Mouse (Mus musculus) B cell, adult 67 days (primary cell): ENCODE results near the gene Psmc5. TPM values are rescaled to one million over a fixed set of nuclear protein-coding genes. Genes with fewer than 3 reads are reported as not detected.

Experiments
- total RNA-seq, 2 experiments: library from RNA; stranded (reverse); gene quantifications; 4 replicates each; pipeline ENCODE4 v1.2.4; 2023

Gene Psmc5
- 10 to 100 TPM; 54.6 to 62.8 TPM for total RNA-seq

GRCm38 (mm10) chr11:106255685-106256451, at the start of gene Psmc5, which contains the start of gene Ftsj3:
Gene Psmc5 (plus strand): TSS chr11:106256154.
Gene Ftsj3 (minus strand): TSS chr11:106256079.

GRCm38 (mm10) chr11:106215927-106216729, 39.8 kb upstream of the Psmc5 start, which contains the start of gene Ccdc47:
Gene Ccdc47 (minus strand): TSS chr11:106216344.

GRCm38 (mm10) chr11:106216730-106217490, 39.0 kb upstream of the Psmc5 start, which contains the start of gene Ddx42:
Gene Ddx42 (plus strand): TSS chr11:106216926.

GRCm38 (mm10) chr11:106272644-106273310, 16.8 kb downstream of the Psmc5 start, which contains the start of gene Smarcd2:
Gene Smarcd2 (minus strand): TSS chr11:106272972.

GRCm38 (mm10) chr11:106276454-106276853, 20.5 kb downstream of the Psmc5 start, which contains the start of gene Tcam1:
Gene Tcam1 (plus strand): TSS chr11:106276672.

GRCm38 (mm10) chr11:106301765-106302164, 45.8 kb downstream of the Psmc5 start, which contains the start of gene Gh:
Gene Gh (minus strand): TSS chr11:106301865.

Other genes starting within 250 kb of the Psmc5 start
- under 1 TPM in 1 of 2 experiments, not detected in 1; 0.26 TPM for gene Kcnh6, start 248.0 kb upstream of the Psmc5 start, total RNA-seq
- 10 to 100 TPM; 78.3 to 84.5 TPM for gene Dcaf7, start 219.3 kb upstream of the Psmc5 start, total RNA-seq
- gene Taco1, start 190.1 kb upstream of the Psmc5 start, total RNA-seq = 10 to 100 TPM in 1 of 2 experiments, 1 to 10 TPM in 1; 7.7 to 12.7 TPM
- 100 to 1,000 TPM; 121 to 133 TPM for gene Map3k3, start 171.5 kb upstream of the Psmc5 start, total RNA-seq
- gene Gm10840, start 95.3 kb upstream of the Psmc5 start, total RNA-seq = 10 to 100 TPM in 1 of 2 experiments, 1 to 10 TPM in 1; 4.0 to 15.8 TPM
- 100 to 1,000 TPM; 463 to 554 TPM for gene Limd2, start 95.3 kb upstream of the Psmc5 start, total RNA-seq
- 10 to 100 TPM; 41.1 to 48.4 TPM for gene Strada, start 54.0 kb upstream of the Psmc5 start, total RNA-seq
- 10 to 100 TPM; 44.7 to 47.6 TPM for gene Ccdc47, start 39.8 kb upstream of the Psmc5 start, total RNA-seq
- 10 to 100 TPM; 74.1 to 75.4 TPM for gene Ddx42, start 39.2 kb upstream of the Psmc5 start, total RNA-seq
- 10 to 100 TPM; 73.2 to 73.5 TPM for gene Ftsj3, start 75 bp upstream of the Psmc5 start, total RNA-seq
- gene Smarcd2, start 16.8 kb downstream of the Psmc5 start, total RNA-seq = 100 to 1,000 TPM; 164 to 173 TPM
- gene Tcam1, start 20.5 kb downstream of the Psmc5 start, total RNA-seq = under 1 TPM in 1 of 2 experiments, not detected in 1; 0.18 TPM
- gene Gh, start 45.7 kb downstream of the Psmc5 start, total RNA-seq = 10 to 100 TPM; 10.4 to 10.9 TPM
- 1,000 to 10,000 TPM; 1,785 to 1,834 TPM for gene Cd79b, start 58.6 kb downstream of the Psmc5 start, total RNA-seq
- gene Scn4a, start 97.1 kb downstream of the Psmc5 start, total RNA-seq = 10 to 100 TPM; 22.0 to 23.5 TPM
- not detected for gene Prr29, start 109.3 kb downstream of the Psmc5 start, total RNA-seq
- gene Icam2, start 131.9 kb downstream of the Psmc5 start, total RNA-seq = 100 to 1,000 TPM; 104 to 109 TPM
- 10 to 100 TPM; 10.3 to 11.7 TPM for gene Ern1, start 231.7 kb downstream of the Psmc5 start, total RNA-seq